12 mouse cellular contexts compared by ENCODE assay signal in genomic region chr1:171827674-171828073, GRCm38 (mm10). TPM values are rescaled to one million over a fixed set of nuclear protein-coding genes. Genes with fewer than 3 reads are reported as not detected.
DNase-seq lines count a peak whose midpoint lies in the region; ATAC-seq lines count a peak whose summit lies in the region.
"Had no signal": no experiment of that assay in that cellular context is flagged by ENCODE, and none has a peak within 500 bp of the region (broad histone marks: within the 10 kb centered on the region; RNA-seq: fewer than 3 reads in every experiment).

No protein-coding gene starts in this region.

- intact Hi-C loops in left cerebral cortex, postnatal 14 days (cut with DNase I): no loop called here

- DNase-seq in embryo, embryonic 10 days (ENCODE audit: low spot score): peak; percentile 25
- no peak for DNase-seq in embryo, embryonic 9.5 days (ENCODE audit: extremely low spot score)
- peak; percentile 77 for DNase-seq in thymus, postnatal 0 days (ENCODE audit: low spot score)
- no peak for DNase-seq in thymus, postnatal 4 days
- no peak for DNase-seq in left cerebral cortex, adult 8-10 months (ENCODE audit: low spot score in 2 of 2)
- DNase-seq in cerebellum, adult 11 months: no peak
- DNase-seq in left cerebral cortex, postnatal 14 days (ENCODE audit: low spot score in 2 of 2): no peak
- DNase-seq: heart, adult 2 months; right cerebral cortex, postnatal 4 days; thymus, adult 18-20 months had no signal

- peak; percentile 94 for ATAC-seq in granulocyte monocyte progenitor cell, adult 5-6 weeks (replicated peaks; ENCODE audit: poor library complexity, severe bottlenecking)
- ATAC-seq: forebrain, embryonic 14.5 days had no signal

RNA-seq across cellular contexts. Expression of gene Cd84, which starts 11.8 kb away (rescaled TPM):
- polyA plus RNA-seq in thymus, postnatal 0 days (2015; fragmentation: Nextera tagmentation; extraction: Ambion mirVana): 42.9 and 52.1 TPM in 2 replicates
- total RNA-seq in granulocyte monocyte progenitor cell, adult 5-6 weeks (2014; fragmentation: Nextera tagmentation): 27.8 and 46.4 TPM in 2 replicates
- 65.1 and 76.7 TPM in 2 replicates for total RNA-seq in granulocyte monocyte progenitor cell, adult 5-6 weeks (2017)
- 10 to 100 TPM in 1 of 4 experiments, 1 to 10 TPM in 3; 2.5 to 12.7 (median 5.4) TPM for total RNA-seq in left cerebral cortex, adult 8-10 months (2022)
- total RNA-seq in left cerebral cortex, postnatal 14 days (2021): 1 to 10 TPM; 1.8 to 2.0 TPM

Comparison
In these comparisons a context has a peak if more than half of its experiments do, and no peak if none do; other contexts are left out.
1. DNase-seq: peak in embryo, embryonic 10 days (single experiment) and thymus, postnatal 0 days (single experiment); none in embryo, embryonic 9.5 days (single experiment), thymus, postnatal 4 days (single experiment), left cerebral cortex, adult 8-10 months (0 of 2), cerebellum, adult 11 months (single experiment) and left cerebral cortex, postnatal 14 days (0 of 2).